Mouse (Mus musculus): ENCODE measurements around the gene Efna1. TPM values are rescaled to one million over a fixed set of nuclear protein-coding genes. Genes with fewer than 3 reads are reported as not detected.
A peak's percentile ranks its signal among the peaks of the same experiment; 100 is the strongest.

The Efna1 gene
- polyA plus RNA-seq, 1 experiment from 2014 or later: 97.1 TPM

GRCm38 (mm10) chr3:89251365-89251895, 29.5 kb downstream of the Efna1 start:
- DNase-seq (ENCODE audit: low read depth, low spot score): no peak
- ChIA-PET CTCF (interaction anchor here (1.5 to 3.2 kb wide), 3 partner anchors 31 to 57 kb away, joined by 4 to 22 read pairs (median 8); no protein-coding TSS in a partner anchor), POLR2A (interaction anchor here (1.0 kb wide), 1 partner anchor 28 kb away, joined by 3 read pairs; no protein-coding TSS in a partner anchor)
- no peak for ATAC-seq
- no peaks in the 10 kb centered on the region for H3K27me3 ChIP-seq
- in situ Hi-C loops (cut with MboI; ENCODE audit: low pct_unique_long_range_greater_than_20kb): no loop called here
- no peak for TF ChIP-seq CTCF (IDR thresholded peaks at IDR 0.05)

DNA sequence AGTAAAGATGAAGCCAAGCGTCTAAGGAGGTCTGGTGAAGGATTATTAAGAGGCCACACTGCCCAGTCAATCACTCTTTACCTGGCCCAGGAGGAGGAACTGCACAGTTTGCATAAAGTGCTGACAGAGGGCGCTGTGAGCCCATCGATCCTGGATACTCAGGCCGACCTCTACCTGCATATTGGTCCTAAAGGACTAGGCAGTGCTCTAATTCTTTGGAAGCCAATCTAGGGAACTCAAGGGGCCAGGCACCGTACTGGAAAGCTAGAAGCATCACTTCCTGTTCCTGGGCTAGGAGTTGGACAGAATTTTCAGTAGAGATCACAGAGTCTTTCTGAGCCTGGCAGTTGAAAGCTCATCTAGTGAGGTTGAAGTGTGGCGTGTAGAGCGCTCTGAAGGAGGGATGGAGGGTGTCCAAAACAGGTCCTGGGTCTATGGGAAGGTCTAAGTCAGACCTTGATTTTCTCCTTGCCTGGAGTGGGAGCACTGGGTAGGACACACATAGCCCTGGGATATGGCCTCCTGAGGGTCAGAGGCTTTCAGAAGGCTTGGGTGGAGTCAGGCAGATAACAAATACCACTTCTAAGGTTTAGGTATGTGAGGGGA, 30.4 kb downstream of the Efna1 start:
- ChIA-PET CTCF (interaction anchor here (0.6 to 3.2 kb wide), 7 partner anchors 9 to 58 kb away, joined by 3 to 22 read pairs (median 5); partner anchors contain the start of genes Dpm3 and Slc50a1), POLR2A (interaction anchor here (1.0 kb wide), 1 partner anchor 29 kb away, joined by 3 read pairs; no protein-coding TSS in a partner anchor)
- DNase-seq (ENCODE audit: low read depth, low spot score): no peak
- no peak for ATAC-seq
- no peaks in the 10 kb centered on the region for H3K27me3 ChIP-seq
- TF ChIP-seq CTCF (IDR thresholded peaks at IDR 0.05): no peak
- in situ Hi-C loops (cut with MboI; ENCODE audit: low pct_unique_long_range_greater_than_20kb): no loop called here

DNA sequence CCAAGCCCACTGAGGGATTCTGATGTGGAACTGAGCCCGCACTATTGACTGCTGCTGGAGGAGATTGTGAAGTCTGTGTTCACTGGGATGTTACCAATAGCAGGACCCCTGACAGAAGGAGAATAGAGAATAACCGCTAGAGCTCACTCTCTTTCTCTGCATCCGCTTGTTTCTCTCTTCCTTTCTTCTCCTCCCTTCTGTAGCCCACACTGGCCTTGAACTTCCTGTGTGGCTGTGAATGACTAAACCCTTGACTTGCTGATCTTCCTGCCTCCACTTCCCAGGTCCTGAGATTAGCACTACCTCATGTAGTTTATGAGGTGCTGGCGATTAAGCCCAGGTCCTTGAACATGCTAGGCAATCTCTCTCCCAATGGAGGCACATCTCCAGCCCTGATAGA, 33.5 kb downstream of the Efna1 start:
- TF ChIP-seq CTCF (IDR thresholded peaks at IDR 0.05): no peak
- POLR2A ChIA-PET: interaction anchor here (1.8 to 2.0 kb wide), 2 partner anchors 26 to 39 kb away, joined by 4 to 5 read pairs; no protein-coding TSS in a partner anchor
- CTCF ChIA-PET: interaction anchor here (1.3 to 4.6 kb wide), 5 partner anchors 10 to 69 kb away, joined by 3 to 35 read pairs (median 15); partner anchors contain the start of genes Dpm3 and Slc50a1
- no peak for ATAC-seq
- in situ Hi-C loops (cut with MboI; ENCODE audit: low pct_unique_long_range_greater_than_20kb): loop anchor here (5.0 kb wide), 2 partner anchors 35 to 60 kb away; partner anchors contain the start of gene Efna1
- DNase-seq (ENCODE audit: low read depth, low spot score): no peak
- no peaks in the 10 kb centered on the region for H3K27me3 ChIP-seq

- in situ Hi-C loops (cut with MboI; ENCODE audit: low pct_unique_long_range_greater_than_20kb): loop anchor here (5.0 kb wide), 2 partner anchors 36 to 61 kb away; partner anchors contain the start of gene Efna1
- CTCF ChIA-PET: interaction anchor here (0.6 to 5.3 kb wide), 18 partner anchors 9 to 559 kb away, joined by 3 to 51 read pairs (median 8); partner anchors contain the start of genes Dpm3, Efna1 and Slc50a1
Observed at GRCm38 (mm10) chr3:89246261-89247100, 34.5 kb downstream of the Efna1 start, which contains the start of gene Trim46. Gene Trim46 (minus strand): TSS chr3:89246309.

GRCm38 (mm10) chr3:89245688-89246171, 35.2 kb downstream of the Efna1 start, which contains the start of gene Krtcap2:
Gene Krtcap2 (plus strand): TSS chr3:89245966.
- DNase-seq (ENCODE audit: low read depth, low spot score): no peak
- ATAC-seq: peak; percentile 11
- no peaks in the 10 kb centered on the region for H3K27me3 ChIP-seq
- in situ Hi-C loops (cut with MboI; ENCODE audit: low pct_unique_long_range_greater_than_20kb): loop anchor here (5.0 kb wide), 2 partner anchors 37 to 62 kb away; partner anchors contain the start of gene Efna1
- POLR2A ChIA-PET: interaction anchor here (0.6 to 5.8 kb wide), 17 partner anchors 11 to 242 kb away, joined by 3 to 39 read pairs (median 4); partner anchors contain the start of genes Efna1, Muc1 and Slc50a1
- no peak for TF ChIP-seq CTCF (IDR thresholded peaks at IDR 0.05)
- CTCF ChIA-PET: interaction anchor here (0.7 to 5.3 kb wide), 20 partner anchors 9 to 93 kb away, joined by 3 to 51 read pairs (median 7); partner anchors contain the start of genes Dpm3, Efna1, Gba and Slc50a1

More at GRCm38 (mm10) chr3:89246261-89247100, 34.5 kb downstream of the Efna1 start, which contains the start of gene Trim46:
- peak; percentile 58 for ATAC-seq
- TF ChIP-seq CTCF (IDR thresholded peaks at IDR 0.05): no peak
- POLR2A ChIA-PET: interaction anchor here (0.6 to 5.8 kb wide), 13 partner anchors 11 to 91 kb away, joined by 3 to 39 read pairs (median 4); partner anchors contain the start of genes Efna1 and Slc50a1
- H3K27me3 ChIP-seq: no peaks in the 10 kb centered on the region
- peak; percentile 90 for DNase-seq (ENCODE audit: low read depth, low spot score)

GRCm38 (mm10) chr3:89244982-89245687, 35.8 kb downstream of the Efna1 start:
- ATAC-seq (peak; percentile 4), DNase-seq (ENCODE audit: low read depth, low spot score) (no peak)
- in situ Hi-C loops (cut with MboI; ENCODE audit: low pct_unique_long_range_greater_than_20kb): loop anchor here (5.0 kb wide), 2 partner anchors 37 to 62 kb away; partner anchors contain the start of gene Efna1
- POLR2A ChIA-PET: interaction anchor here (0.5 to 5.8 kb wide), 15 partner anchors 12 to 241 kb away, joined by 3 to 39 read pairs (median 4); partner anchors contain the start of genes Efna1, Muc1 and Slc50a1
- no peaks in the 10 kb centered on the region for H3K27me3 ChIP-seq
- CTCF ChIA-PET: interaction anchor here (0.7 to 5.3 kb wide), 25 partner anchors 8 to 157 kb away, joined by 3 to 51 read pairs (median 6); partner anchors contain the start of genes Dpm3, Efna1, Gba and Slc50a1
- TF ChIP-seq CTCF (IDR thresholded peaks at IDR 0.05): no peak

DNA sequence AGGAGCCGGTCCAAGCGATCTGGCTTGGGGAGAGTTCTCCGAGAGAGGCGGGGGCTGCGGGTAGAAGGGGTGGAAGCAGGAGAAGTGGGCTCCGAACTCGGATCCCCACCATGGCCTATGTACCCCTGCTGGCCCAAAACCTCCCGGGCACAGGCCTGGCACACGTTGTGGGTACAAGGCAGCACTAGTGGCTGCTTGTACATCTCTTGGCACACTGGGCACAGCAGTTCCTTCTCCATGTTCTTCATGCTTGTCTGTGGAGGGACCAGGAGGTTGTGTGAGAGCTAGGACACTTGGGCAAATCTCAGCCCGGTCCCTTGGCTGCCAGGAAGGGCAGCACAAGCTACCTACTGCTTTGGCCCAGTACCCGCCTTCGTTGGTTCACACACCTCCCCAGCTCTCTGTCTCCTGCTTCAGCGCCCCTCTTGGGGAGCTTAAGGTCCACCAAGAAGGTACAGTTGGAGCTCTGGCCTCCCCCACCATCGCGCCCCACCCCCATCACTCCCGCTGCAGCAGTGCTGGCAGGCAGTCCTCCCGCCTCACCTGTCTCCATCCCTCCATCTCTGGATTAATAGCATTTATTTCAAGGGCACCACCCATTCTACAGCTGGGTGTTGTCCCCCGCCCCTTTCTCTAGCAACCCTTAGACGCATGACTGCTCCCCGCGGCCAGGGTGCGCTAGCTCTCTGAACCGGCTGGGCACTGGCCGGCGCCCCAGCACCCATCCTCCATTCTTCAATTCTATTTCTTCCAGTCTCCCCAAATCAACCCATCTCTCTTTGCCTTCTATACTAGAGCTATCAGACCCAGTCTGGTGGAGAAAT, 36.6 kb downstream of the Efna1 start:
- in situ Hi-C loops (cut with MboI; ENCODE audit: low pct_unique_long_range_greater_than_20kb): no loop called here
- DNase-seq (ENCODE audit: low read depth, low spot score): no peak
- TF ChIP-seq CTCF (IDR thresholded peaks at IDR 0.05): no peak
- peak; percentile 24 for ATAC-seq
- ChIA-PET POLR2A (interaction anchor here (0.5 to 5.8 kb wide), 9 partner anchors 9 to 59 kb away, joined by 3 to 39 read pairs (median 5); partner anchors contain the start of genes Efna1, Muc1 and Slc50a1), CTCF (interaction anchor here (0.7 to 5.3 kb wide), 17 partner anchors 10 to 157 kb away, joined by 3 to 51 read pairs (median 9); partner anchors contain the start of genes Dpm3, Efna1, Gba and Slc50a1)
- H3K27me3 ChIP-seq: no peaks in the 10 kb centered on the region

DNA sequence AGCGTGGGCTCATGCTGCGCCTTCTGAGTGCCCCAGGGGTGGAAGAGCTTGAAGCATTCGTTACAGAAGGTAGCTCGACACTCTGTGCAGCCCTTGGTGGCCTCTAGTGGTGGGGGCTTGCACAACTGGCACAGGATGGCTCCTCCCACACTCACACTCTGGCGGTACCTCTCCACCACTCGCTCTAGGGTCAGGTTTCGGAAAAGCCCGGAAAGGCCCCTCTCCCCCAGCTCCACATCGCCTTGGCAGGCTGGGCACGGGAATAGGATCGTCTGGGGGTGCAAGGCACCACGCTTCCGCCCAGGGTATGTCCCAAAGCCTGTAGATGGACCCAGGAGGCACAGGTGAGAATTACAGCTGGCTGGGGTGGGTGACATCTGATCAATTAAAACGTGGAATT, 37.3 kb downstream of the Efna1 start:
- ATAC-seq (no peak), DNase-seq (ENCODE audit: low read depth, low spot score) (no peak)
- no peak for TF ChIP-seq CTCF (IDR thresholded peaks at IDR 0.05)
- ChIA-PET POLR2A (interaction anchor here (0.6 to 5.8 kb wide), 6 partner anchors 8 to 43 kb away, joined by 3 to 39 read pairs (median 6); partner anchors contain the start of genes Efna1, Muc1 and Slc50a1), CTCF (interaction anchor here (1.0 to 5.3 kb wide), 13 partner anchors 9 to 59 kb away, joined by 3 to 51 read pairs (median 9); partner anchors contain the start of genes Efna1 and Slc50a1)
- H3K27me3 ChIP-seq: no peaks in the 10 kb centered on the region
- in situ Hi-C loops (cut with MboI; ENCODE audit: low pct_unique_long_range_greater_than_20kb): no loop called here
